Mouse (Mus musculus) monocyte, adult 5-6 weeks (primary cell): Measurements from ENCODE around the gene Pgbd5. TPM values are rescaled to one million over a fixed set of nuclear protein-coding genes. Genes with fewer than 3 reads are reported as not detected.
"Not testable (repeated sequence)": the region's sequence is repeated elsewhere in the genome, so short reads cannot be mapped to it uniquely, and the experiment has no call there.

ENCODE experiments used
- ATAC-seq: fragments of 153-309, 156-312 bp; replicated peaks from 2 replicates; pipeline ENCODE4 v1.8.0; 2017; ENCODE audit warnings: mild to moderate bottlenecking; ENCODE audit not compliant: low TSS enrichment, insufficient number of reproducible peaks, severe bottlenecking, poor library complexity, low FRiP score
- total RNA-seq: library from RNA; stranded (forward); fragments of 200-1000, 200-491, 200-594 nt; gene quantifications from 3 replicates; pipeline ENCODE4 v1.2.3, GENCODE M21; 2017

Pgbd5 gene
- total RNA-seq, 1 experiment from 2014 or later, result not detected

GRCm38 (mm10) chr8:124434126-124434790 lies 5.2 kb downstream of the Pgbd5 start:
- ATAC-seq, result no peak

- no peak for ATAC-seq
Measured at GRCm38 (mm10) chr8:124433451-124434125, 5.9 kb downstream of the Pgbd5 start.

- ATAC-seq, result no peak
Measured at GRCm38 (mm10) chr8:124430881-124431280, 8.6 kb downstream of the Pgbd5 start.

GRCm38 (mm10) chr8:124429417-124429816 lies 10.0 kb downstream of the Pgbd5 start:
- no peak for ATAC-seq

- not testable (repeated sequence) for ATAC-seq
Measured at GRCm38 (mm10) chr8:124428721-124429120, 10.7 kb downstream of the Pgbd5 start.

GRCm38 (mm10) chr8:124421413-124421812 lies 18.0 kb downstream of the Pgbd5 start:
- no peak for ATAC-seq

- ATAC-seq, result no peak
Measured at GRCm38 (mm10) chr8:124418927-124419326, 20.5 kb downstream of the Pgbd5 start.

- ATAC-seq, result no peak
Measured at GRCm38 (mm10) chr8:124418185-124418584, 21.3 kb downstream of the Pgbd5 start.

GRCm38 (mm10) chr8:124416646-124417045 lies 22.8 kb downstream of the Pgbd5 start:
- ATAC-seq, result no peak

- ATAC-seq, result no peak
Measured at GRCm38 (mm10) chr8:124415789-124416188, 23.7 kb downstream of the Pgbd5 start.

- no peak for ATAC-seq
Measured at GRCm38 (mm10) chr8:124415002-124415401, 24.5 kb downstream of the Pgbd5 start.

- no peak for ATAC-seq
Measured at GRCm38 (mm10) chr8:124413244-124413965, 26.1 kb downstream of the Pgbd5 start.

- no peak for ATAC-seq
Measured at GRCm38 (mm10) chr8:124412496-124413243, 26.8 kb downstream of the Pgbd5 start.

- no peak for ATAC-seq
Measured at GRCm38 (mm10) chr8:124404471-124405260, 34.8 kb downstream of the Pgbd5 start.

- ATAC-seq, result no peak
Measured at GRCm38 (mm10) chr8:124403876-124404275, 35.6 kb downstream of the Pgbd5 start.

- ATAC-seq, result no peak
Measured at GRCm38 (mm10) chr8:124399403-124399861, 40.0 kb downstream of the Pgbd5 start.

GRCm38 (mm10) chr8:124398843-124399402 lies 40.5 kb downstream of the Pgbd5 start:
- no peak for ATAC-seq
